Mouse (Mus musculus) layer of hippocampus, adult 18-20 months (tissue): ENCODE measurements around the gene Pafah1b2. TPM values are rescaled to one million over a fixed set of nuclear protein-coding genes. Genes with fewer than 3 reads are reported as not detected.

Source experiments
- microRNA-seq, 2 experiments: library from miRNA; unstranded; fragments of <30 nt; microRNA quantifications; one replicate each; pipeline ENCODE4 v1.2.0; 2021
- total RNA-seq, 2 experiments: library from RNA; stranded (reverse); gene quantifications; 2 replicates each; pipeline ENCODE4 v1.2.3; 2021

Pafah1b2 gene
- total RNA-seq, 2 experiments from 2014 or later, result 237 to 239 TPM

Small RNAs within 50 kb of the gene (microRNA-seq; reads per million reads assigned to microRNA genes)
- gene Mir7087, result 0 reads per million in 2 experiments

Other genes with a start within 250 kb of the Pafah1b2 start
- 10 to 100 TPM; 11.3 to 13.2 TPM for gene Cep164, start 184.0 kb downstream of the Pafah1b2 start, total RNA-seq
- 10 to 100 TPM; 79.9 to 88.1 TPM for gene Bace1, start 174.1 kb downstream of the Pafah1b2 start, total RNA-seq
- gene Pcsk7, start 106.2 kb downstream of the Pafah1b2 start, total RNA-seq, result 10 to 100 TPM; 21.4 to 23.1 TPM
- gene Rnf214, start 105.8 kb downstream of the Pafah1b2 start, total RNA-seq, result 10 to 100 TPM; 71.8 to 73.2 TPM
- gene Tagln, start 76.6 kb downstream of the Pafah1b2 start, total RNA-seq, result 1 to 10 TPM; 3.4 to 8.3 TPM
- 10 to 100 TPM; 69.1 to 76.4 TPM for gene Sidt2, start 57.4 kb downstream of the Pafah1b2 start, total RNA-seq
- gene Sik3, start 130 bp upstream of the Pafah1b2 start, total RNA-seq, result 100 to 1,000 TPM; 143 to 147 TPM
- 1 to 10 TPM in 1 of 2 experiments, under 1 TPM in 1; 0.32 to 1.1 TPM for gene Apoa1, start 215.9 kb upstream of the Pafah1b2 start, total RNA-seq
- gene Apoc3, start 222.9 kb upstream of the Pafah1b2 start, total RNA-seq, result 1 to 10 TPM in 1 of 2 experiments, under 1 TPM in 1; 0.84 to 1.2 TPM
- not detected for gene Apoa4, start 228.0 kb upstream of the Pafah1b2 start, total RNA-seq